Mouse (Mus musculus): ENCODE measurements around the gene Tnfrsf14.

The Tnfrsf14 gene

DNA sequence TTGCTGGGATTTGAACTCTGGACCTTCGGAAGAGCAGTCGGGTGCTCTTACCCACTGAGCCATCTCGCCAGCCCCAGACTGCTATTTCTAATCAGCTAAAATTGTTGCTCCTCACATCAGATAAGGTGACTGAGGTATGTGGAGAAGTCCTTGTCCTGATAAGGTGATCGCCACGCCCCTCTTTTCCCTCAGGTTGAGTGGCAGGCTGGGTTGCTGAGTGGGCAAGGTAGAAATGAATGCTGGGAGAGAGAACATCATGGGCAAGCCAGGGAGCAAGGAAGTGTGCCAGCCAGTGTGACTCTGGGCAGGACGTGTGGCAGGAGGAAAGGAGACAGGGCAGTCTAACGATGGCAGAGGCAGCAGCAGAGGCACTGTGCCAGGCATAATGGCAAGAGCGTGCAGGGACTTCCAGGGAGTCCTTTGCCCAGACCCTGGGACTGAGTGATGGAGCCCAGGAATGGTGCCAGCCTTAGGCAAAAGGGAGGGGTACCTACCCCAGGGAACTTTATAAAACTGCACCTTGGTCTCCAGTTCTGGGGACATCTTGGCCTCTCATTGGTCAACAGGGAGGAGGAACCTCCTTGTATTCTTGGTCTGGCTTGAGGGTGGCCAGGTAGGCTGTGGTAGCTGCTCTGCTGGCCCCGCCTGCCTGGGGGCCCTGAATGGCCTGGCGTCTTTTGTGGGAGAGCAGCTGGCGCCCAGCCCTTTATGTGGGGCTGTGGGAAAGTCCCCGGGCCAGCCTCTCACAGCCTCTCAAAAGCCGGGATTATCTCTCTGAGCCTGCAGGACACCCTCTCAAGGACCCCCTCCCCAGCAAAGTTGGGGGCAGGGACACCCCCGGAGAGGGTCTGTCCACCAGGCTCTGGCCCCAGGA is 19.9 kb upstream of the Tnfrsf14 start:
- DNase-seq = peak; percentile 56

DNA sequence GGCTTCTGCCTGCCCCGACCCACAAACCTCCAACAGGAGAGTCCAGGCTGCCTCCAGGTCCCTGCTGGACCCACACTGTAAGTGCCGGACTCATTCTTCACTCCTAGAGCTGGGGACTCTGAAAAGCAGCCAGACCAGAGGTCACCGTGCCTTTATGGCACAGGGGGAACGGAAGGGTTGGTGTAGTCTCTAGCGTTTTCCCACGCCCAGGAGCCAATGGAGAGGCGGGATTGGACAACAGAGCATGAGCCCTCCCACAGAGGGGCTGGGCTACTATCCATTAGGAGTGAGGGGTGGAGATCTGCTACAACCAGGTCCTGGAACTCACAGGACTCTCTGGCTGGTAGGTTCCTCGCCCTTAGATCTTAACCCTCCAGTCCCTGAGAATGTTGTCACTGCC is 18.0 kb upstream of the Tnfrsf14 start:
- DNase-seq = peak; percentile 86

DNA sequence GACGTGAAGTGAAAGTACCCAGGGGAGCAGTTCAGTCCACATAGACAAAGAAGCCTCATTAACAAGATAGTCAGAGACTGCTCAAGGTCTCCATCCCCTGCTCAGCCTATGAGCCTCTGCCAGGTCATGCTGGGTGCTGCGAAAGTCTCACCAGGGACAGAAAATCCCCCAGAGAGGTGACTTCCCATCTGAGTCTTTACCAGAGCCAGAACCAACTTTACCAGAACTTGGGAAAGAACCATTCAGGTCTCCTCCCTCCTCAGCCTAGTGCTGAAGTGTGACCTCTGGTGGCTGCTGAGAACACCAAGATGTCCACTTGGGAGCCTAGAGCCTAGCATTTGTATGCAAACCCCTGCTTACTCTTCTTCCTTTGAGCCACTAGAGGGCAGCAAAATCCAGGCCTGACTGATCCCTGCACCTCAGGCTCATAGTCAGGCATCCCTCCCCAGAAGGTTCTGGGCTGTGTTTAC is 15.8 kb upstream of the Tnfrsf14 start:
- peak; percentile 91 for DNase-seq

DNA sequence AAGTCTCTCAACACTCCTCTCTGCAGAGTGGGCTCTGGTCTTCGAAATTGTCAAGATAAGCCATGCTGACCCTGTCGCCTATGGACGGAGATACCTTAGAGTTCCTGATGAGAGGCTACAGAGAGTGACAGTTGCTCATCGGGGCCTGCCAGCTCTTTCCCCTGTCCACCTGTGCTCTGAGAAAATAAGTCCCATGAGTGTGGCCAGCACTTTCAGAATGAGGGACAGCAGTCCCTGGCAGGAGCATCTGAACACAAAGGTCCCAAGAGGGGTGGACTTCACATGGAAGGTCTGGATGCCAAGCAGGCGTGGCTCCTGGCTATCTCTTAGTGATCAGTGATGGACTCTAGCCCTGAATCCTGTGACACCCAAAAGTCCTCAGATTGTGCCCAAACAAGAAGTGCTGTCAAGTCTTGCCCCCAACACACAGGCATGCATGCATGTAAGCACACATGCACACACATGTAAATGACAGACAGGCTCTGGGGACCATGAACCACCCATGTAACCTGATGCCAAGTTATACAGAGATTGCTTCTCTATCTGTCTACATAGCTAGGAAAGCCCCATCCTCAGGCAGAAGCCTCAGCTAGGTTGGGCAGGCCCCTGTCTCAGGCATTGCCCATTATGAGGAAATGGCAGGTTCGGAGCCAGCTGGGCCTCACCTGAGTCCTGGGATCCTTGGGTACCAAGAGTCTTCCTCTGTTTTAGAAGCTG is 15.1 kb upstream of the Tnfrsf14 start:
- DNase-seq = no peak

DNA sequence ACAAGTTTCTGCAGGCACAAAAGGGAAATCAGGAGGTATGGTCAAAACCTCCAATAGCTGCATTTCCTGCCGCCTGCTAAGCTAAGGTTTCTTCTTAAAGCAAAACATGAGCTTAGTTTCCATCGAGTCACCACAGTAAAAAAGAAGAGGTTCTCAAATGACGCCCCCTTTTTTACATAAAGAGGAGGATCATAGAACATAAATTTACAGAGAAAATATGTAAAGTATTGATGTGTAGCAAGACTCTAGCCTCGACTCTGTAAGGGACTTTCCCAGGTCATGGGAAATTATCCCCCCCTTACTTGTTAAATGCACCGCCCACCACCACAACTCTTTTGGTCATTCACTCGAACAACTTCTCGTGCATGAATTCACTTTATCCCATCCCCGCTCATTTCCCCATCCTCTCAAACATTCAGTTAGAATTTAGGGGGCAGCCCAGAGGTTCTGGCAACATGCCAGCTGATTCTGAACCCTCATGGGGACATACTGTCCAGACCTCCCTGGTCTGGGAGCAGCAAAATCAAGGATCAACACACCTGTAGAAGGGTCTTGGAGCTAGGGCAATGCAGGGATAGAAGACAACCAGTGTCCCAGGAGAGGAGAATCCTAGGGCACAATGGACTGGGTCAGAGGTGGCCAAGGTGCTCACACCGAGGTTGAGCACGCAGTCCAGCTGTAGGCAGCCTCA is 14.4 kb upstream of the Tnfrsf14 start:
- DNase-seq = no peak

DNA sequence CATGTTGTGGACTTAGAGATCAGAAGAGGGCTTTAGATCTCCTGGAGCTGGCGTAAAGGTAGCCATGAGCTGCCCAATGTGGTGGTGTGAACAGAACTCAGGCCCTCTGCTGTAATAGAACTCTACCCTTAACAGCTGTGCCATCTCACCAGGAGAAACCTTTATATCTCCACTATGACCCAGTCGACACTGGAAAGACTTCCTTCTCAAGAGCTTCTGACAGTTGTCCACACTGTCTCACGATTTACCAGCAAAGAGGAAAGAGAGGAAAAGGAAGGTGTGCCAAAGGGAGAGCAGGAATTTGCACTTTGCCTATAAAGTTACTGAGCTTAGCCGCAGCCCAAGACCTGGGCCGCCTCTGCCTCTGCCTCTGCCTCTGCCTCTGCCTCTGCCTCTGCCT is 13.5 kb upstream of the Tnfrsf14 start:
- no peak for DNase-seq

DNA sequence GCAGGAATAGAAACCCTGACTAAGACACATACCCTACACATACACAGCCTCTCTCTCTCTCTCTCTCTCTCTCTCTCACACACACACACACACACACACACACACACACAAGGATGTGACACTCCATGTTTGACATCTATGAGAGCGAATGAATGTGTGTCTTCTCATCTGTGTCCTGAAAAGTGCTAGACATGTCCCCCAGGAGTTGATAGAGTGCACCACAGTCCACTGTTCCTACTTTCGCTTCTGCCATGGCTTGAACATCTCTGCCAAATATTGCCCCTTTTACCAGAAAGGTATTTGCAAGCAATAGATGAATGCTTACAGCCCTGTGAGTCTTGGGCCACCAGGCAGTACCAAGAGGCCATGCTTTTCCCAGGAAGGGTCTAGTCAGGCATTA is 11.8 kb upstream of the Tnfrsf14 start:
- no peak for DNase-seq

DNA sequence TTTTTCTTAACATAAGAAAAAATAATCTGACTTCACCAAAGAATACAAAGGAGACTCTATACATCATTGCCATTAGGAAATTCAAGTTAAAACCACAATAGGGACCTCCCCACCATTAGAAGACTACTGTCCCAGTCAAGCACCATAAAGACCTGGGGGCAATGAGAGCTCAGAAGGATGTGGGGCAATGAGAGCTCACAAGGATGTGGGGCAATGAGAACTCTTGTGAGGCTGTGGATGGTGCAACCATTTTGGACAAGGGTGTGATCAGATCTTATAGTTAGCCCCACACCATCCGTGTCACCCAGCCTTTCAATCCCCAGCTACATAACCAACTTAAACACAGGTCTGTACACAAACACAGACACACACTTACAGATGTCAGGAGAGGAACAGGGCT is 9.4 kb upstream of the Tnfrsf14 start:
- no peak for DNase-seq

DNA sequence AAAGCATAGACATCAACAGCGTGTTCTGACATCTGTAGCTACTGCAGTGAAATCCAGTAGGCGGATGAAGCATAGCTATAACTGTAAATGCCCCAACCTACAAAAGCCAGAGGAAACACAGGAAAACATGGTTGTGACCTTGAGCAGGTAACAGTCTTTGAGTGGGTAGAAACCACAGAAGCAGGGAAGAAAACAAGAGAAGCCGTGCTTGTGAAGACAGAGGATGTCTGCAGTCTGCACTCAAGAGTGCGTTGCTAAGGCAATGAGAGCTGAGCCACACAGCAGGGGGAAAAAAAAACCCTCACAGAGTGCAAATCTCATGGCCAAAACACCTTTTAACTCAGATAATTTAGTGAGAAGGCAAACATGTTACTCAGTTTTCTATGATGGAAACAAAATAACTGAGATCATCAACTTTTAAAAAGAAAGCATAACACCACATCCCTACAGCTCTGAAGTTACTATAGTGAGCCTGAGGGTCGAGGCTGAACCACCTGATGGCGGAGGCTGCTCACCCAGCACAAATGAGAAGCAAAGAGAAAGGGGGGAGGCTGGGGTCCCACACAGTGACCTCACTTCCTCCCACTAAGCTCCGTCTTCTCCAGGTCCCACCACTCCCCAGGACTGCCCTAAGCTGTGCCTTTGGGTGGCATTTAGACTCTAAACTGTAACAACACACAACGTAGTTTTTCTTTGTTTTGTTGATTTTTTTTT is 8.3 kb upstream of the Tnfrsf14 start:
- no peak for DNase-seq

DNA sequence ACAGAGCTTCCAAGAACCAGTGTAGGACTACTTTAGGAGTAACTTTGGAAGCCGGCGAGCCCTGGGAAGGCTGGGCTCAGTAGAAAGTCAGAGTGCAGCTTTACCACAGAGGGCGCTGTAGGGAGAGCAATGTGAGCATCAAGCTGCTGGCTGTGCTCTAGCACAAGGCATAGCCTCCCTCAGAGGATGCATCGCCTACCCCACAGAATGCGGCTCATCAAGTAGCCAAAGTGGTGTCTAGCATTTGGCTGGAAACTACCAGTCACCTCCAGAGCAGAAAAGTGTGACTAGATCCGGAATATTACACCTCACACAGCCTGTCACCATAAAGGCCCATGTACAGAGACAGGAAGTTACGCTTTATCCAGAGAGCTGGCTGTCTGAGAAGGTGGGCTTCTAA is 7.4 kb upstream of the Tnfrsf14 start:
- no peak for DNase-seq

DNA sequence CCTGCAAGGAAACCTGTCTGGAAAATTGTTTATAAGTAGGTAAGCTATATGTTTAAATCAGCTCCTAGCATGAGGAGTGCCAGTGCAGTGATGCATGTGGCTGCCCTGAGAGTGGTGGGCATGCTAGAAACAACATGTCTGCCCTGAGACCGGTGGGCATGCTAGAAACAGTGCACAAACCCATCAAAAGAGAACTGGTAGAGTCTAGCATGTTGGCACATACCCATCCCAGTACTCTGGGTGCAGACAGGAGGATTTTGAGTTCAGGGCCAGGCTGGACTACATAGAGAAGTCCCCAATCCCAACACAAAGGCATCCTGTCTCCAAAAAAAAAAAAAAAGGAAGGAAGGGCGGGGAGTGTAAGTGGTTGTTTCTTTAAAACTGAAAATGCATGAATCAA is 6.4 kb upstream of the Tnfrsf14 start:
- no peak for DNase-seq

DNA sequence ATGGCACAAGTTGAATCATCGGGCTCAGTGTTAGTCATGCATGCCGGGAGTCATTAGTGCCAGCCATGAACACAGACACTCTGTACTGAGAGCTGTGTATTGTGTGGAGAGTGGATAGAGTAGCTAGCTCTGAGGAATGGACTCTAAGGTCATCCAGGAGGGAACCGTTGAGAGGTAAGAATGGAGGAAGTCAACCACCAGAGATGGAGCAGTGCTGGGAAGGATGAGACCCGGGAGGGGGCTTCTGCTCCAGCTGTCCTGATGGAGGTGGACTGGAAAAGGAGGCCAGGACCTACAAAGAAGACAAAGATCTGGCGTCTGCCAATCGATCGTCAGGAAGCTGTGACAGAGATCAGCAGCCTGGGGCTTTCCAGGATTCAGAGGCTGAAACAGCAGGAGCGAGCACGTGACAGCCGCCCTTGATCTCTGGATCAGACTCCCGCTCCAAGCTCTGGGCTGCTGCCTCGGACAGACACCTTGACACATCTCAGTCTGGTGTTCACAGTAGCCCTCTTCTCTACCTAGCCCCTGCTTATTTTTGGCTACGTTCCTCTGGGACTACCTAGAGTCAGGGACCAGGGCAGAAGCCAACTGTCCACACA is 5.0 kb upstream of the Tnfrsf14 start:
- no peak for DNase-seq

DNA sequence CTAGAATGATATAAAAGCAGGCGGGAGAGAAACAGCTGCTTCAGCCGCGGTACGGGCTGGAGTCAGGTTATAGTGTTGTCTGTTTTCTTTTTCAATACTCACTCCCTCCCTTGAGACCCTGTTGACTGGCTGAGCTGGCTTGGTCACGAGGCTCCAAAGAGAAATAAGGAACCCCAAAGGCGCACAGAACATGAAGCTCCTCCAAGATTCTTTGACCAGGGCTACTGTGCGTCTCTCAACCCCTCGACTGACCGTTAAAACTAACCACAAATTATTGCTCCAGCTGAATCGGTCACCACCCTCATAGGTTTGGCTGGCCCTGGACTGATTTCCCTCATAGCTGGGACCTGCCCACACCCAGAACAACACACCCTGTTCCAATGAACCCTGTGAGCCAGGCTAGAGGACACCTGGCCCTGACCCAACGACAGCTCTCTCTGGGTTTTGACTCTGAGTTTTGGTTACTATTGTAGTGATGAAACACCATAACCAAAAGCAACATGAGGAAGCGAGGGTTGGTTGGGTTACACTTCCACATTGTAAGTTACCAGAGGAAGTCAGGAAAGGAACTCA is 811 bp upstream of the Tnfrsf14 start:
- no peak for DNase-seq

DNA sequence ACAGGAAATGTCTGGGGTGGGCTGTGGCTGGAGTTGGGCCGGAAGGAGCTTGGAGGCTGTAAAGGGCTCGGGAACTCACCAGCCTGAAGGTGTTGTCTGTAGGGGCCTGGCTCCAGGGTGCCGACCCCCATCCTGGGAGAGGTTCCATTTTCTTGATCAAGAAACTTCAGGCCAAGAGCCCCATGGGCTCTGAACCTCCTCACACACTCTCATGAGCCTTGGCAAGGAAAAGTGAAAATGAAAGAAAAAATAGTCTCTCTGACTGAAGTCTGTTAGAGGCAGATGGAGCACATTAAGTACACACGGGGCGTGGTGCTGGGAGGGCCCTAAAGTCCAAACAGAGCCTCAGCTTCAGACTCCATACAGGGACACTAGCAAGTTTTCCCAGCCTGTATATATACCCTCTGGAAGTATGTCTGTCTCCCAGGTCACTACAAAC is 445 bp downstream of the Tnfrsf14 start:
- DNase-seq = peak; percentile 76

DNA sequence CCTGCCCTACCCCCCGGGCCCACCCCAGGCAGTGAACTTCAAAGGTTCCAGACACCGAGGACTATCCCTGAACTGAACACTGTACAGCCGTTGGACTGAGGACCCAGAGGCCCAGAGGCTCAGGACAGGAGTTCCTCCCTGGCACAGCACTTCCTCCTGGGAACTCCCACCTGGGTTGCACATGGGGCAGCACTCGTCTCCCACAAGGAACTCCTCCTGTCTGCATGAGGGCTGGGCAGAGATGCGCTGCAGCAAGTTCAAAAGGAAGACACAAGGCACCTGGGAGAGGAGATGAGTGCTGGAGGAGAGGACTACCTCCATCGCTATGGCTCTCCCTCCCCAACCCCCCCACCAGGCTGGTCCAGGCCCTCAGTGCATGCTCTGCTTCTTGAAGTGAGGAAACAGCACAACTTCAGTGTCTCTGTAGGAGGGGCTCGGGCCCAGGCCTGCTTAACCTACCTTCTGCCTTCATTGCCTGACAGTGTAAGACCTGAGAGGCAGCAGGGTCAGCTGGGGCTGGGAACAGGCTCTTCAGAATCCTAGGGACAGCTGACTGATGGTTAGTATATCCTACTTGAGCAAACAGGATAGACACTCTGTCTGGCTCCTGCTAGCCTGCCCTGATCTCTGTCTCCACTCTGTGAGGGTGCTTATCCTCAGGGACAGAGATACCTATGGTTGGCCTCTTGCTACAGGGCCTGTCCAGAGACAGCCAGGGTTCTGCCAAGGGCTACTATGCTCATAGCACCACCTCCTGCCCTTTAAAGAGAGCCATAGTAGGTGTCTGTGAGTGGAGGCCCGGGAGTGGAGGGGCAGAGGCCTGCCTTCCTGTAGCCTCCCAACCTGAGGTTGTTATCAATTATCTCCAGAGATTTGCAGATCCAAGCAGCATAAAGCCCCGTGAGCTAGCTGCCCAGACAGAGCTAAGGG is 1.1 kb downstream of the Tnfrsf14 start:
- DNase-seq = no peak

DNA sequence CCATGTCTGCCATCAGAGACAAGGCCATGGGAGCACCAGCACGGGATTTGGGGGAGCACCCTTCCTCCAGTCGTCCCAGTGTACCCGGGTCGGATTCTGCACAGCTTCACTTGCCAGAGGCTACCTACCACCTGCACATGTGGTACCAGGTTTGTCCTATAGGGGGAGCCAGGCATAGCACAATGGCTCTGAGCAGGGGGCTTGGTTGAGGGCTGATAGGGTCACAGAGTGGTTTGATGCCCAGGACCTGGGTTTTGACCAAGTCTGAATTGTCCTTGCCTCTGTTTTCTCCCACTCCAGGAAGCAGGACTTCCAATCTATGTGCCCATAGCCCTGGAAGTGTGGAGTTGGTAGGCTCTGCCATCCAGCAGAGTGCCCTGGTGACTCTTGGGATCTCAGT is 3.0 kb downstream of the Tnfrsf14 start:
- DNase-seq = peak; percentile 31

DNA sequence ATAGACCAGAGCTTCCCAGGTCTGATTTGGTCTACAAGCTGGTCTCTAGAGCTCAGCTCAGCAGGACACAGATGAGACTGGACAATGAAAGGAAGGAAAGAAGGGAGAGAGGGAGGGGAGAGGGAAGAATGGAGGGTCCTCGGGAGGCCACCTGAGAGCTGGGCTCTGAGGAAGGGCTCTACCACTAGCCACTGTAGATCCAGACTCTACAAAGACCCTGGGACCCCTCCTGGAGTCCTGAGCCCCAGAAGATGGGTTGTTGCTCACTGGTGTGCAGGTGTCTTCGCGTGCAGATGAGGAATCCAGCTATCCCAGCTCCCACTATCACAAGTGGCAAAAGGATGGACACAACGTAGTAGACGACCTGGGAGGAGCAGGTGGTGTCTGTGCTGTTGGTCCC is 5.4 kb downstream of the Tnfrsf14 start:
- no peak for DNase-seq

DNA sequence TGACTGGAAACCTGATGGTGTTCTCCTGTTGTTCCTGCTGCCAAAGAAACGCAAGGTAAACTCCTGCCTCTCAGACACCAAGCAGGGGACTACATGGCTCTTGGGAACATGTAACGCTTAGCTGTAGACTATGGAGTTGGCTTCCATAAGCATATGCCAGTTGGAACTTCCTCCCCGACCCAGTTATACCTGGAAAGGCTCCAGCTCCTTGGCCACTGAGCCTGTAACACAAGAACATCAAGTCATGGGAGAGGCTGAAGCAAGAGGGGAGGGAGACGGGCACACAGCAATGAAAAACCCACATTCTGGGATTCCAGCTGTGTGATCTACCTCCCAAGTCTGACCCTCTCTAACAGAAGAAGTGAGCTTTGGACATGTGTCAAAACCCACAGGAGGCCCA is 6.1 kb downstream of the Tnfrsf14 start:
- no peak for DNase-seq

DNA sequence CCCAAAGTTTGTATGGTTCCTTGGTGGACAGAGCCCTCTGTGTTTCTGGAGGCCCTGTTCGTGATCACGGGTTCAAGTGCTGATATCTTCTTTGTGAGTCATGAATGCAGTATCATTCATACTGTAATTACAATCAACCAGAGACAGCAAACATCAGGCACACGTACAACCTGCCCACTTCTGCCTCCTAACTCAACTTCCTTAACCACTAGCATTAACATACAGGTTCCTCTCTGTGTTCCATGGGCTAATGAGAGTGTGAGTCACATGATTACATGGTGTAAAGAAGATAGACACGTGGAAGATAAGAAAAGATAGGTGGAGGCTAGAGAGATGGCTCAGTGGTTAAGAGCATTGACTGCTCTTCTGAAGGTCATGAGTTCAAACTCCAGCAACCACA is 11.7 kb downstream of the Tnfrsf14 start:
- DNase-seq = no peak

DNA sequence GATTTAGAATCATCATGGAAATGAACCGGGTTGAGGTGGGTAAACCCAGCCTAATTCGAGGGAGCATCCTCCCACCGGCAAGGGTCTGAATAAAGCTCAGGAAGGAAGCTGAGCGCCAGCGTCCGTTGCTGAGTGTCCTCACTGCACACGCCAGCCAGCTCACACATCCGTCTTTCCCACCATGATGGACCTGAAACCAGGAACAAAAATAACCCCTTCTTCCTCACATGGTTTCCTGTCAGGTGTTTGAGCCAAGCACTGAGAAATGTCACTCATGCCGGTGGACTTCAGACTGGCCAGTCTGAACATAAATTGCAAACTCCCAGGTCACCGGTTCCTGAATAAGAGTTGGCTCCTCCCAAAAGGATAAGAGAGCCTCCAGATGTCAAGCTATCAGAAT is 13.1 kb downstream of the Tnfrsf14 start:
- no peak for DNase-seq

DNA sequence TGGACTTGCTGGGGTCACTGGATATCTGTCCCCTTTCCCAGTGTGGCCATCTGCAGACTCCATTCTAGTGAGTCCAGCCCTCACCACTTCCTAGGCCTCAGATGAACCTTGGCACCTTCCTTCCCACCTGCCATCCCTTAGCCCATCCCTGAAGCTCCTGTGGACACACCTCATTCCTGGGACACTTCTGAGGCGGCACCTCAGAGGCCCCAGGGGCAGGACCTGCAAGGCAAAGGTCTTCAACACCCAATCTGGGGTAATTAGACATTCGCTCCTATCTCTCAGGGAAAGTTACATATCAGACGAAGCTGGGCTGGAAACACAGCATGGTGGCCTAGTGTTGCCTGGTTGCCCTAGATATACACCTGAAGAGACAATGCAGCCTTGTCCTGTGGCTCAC is 13.7 kb downstream of the Tnfrsf14 start:
- no peak for DNase-seq

All from lung, postnatal 10 days (tissue).